Mouse (Mus musculus): Measurements from ENCODE around the gene Ezr. TPM values are rescaled to one million over a fixed set of nuclear protein-coding genes. Genes with fewer than 3 reads are reported as not detected.

Ezr gene
- polyA plus RNA-seq, 1 experiment from 2014 or later = 100 TPM

DNA sequence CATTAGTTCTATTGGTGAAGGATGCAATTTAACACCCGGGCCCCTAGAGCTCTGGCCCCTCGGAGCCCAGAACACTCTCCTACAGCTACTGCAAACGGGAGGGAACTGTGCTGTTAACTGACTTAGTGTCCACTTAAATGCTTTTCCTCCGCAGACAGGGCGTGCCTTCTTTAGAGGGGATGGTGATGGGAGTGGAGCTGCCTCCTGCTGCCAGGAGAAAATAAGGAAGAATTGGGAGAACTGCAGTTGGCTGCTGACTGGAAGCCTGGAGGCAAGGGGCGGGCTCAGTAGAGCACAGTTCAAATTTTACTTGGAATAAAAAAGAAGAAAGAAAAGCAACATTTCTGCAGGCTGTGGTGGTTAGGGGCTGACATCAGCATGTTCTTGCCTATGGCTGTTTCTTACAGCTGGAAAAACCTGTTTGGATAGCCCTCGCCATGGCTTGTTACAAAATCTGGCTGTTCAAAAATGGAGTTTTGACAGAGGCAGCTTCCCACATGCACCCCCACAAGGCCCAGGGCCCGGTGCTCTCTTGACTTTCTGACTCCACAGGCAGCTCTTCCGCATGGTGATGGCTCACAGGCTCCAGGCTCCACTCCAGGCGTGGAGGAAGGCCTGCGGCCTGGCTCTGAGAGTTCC, 31.2 kb downstream of the Ezr start:
- Histone ChIP-seq H3K4me2 (ENCODE audit: low read length) (no peak overlapping the region), H3K4me1 (replicated peaks; ENCODE audit: control insufficient read depth, insufficient read depth, low read length) (peaks cover 15% of the 10 kb centered on the region), H3K9me3 (ENCODE audit: control insufficient read depth, low read length) (no peaks in the 10 kb centered on the region), H3K27me3 (replicated peaks; ENCODE audit: control insufficient read depth, insufficient read depth, low read length) (no peaks in the 10 kb centered on the region), H3K9ac (replicated peaks; ENCODE audit: low read depth, low read length) (no peak overlapping the region), H3K27ac (ENCODE audit: low read length) (no peak overlapping the region), H3K36me3 (ENCODE audit: control insufficient read depth, insufficient read depth) (no peaks in the 10 kb centered on the region), H3K4me3 (replicated peaks; ENCODE audit: low read length) (no peak overlapping the region)
- WGBS = 83% methylated on average over 11 of the region's 11 CpGs
- ATAC-seq = no peak

DNA sequence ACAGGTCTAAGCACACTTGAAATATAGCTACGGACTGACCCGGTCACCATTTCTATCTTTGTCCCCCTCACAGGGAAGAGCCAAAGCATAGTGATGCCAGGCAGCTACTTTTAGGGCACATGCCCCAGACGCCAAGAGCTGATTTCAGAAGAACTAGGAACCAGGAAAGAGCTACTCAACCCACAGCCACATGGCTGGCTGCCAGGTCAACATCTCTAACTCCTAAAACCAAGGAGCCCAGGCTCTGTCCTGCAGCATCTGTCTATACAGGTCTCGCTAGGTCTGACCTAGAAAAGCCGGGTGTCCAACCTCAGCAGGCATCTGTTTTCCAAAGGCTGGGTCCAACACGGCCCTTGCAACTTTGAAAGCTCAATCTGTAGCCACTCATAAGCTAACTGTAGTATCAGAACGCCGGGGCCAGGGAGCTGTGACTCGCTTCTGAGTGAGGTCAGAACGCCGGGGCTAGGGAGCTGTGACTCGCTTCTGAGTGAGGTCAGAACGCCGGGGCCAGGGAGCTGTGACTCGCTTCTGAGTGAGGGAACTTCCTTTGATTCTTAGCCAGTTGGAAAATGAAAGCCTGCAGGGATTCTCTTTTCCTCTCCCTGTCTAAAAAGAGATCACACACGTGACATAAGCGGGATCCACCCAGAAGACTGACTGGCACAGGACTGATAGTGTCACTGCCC, 33.7 kb downstream of the Ezr start:
- Histone ChIP-seq H3K9ac (replicated peaks; ENCODE audit: low read depth, low read length) (no peak overlapping the region), H3K36me3 (ENCODE audit: control insufficient read depth, insufficient read depth) (no peaks in the 10 kb centered on the region), H3K4me1 (replicated peaks; ENCODE audit: control insufficient read depth, insufficient read depth, low read length) (peaks cover 25% of the 10 kb centered on the region), H3K9me3 (ENCODE audit: control insufficient read depth, low read length) (no peaks in the 10 kb centered on the region), H3K4me2 (ENCODE audit: low read length) (no peak overlapping the region), H3K4me3 (replicated peaks; ENCODE audit: low read length) (no peak overlapping the region), H3K27me3 (replicated peaks; ENCODE audit: control insufficient read depth, insufficient read depth, low read length) (no peaks in the 10 kb centered on the region), H3K27ac (ENCODE audit: low read length) (no peak overlapping the region)
- 93% methylated on average over 17 of the region's 17 CpGs for WGBS
- ATAC-seq = no peak

DNA sequence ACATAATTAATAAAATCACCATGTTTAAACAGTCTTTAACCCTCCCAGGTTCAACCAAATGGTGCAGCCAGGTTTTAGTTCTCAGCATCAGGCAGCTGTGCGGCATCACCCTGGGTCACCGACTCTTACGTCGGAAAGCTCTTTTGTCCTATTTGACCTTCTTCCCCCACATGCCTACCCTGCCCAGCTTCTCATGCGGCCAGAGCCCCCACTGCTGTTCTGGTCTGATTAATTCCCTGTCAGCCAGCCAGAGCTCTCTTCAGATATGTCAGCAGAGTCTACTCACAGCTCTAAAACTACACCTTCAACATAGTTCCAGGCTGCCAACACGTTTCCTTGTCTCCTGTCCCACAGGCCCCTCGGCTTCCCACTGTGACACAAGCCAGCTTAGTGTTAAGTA, 35.1 kb downstream of the Ezr start:
- Histone ChIP-seq H3K9me3 (ENCODE audit: control insufficient read depth, low read length) (no peaks in the 10 kb centered on the region), H3K4me2 (ENCODE audit: low read length) (no peak overlapping the region), H3K27ac (ENCODE audit: low read length) (no peak overlapping the region), H3K4me3 (replicated peaks; ENCODE audit: low read length) (no peak overlapping the region), H3K36me3 (ENCODE audit: control insufficient read depth, insufficient read depth) (no peaks in the 10 kb centered on the region), H3K4me1 (replicated peaks; ENCODE audit: control insufficient read depth, insufficient read depth, low read length) (peaks cover 26% of the 10 kb centered on the region), H3K27me3 (replicated peaks; ENCODE audit: control insufficient read depth, insufficient read depth, low read length) (no peaks in the 10 kb centered on the region), H3K9ac (replicated peaks; ENCODE audit: low read depth, low read length) (no peak overlapping the region)
- ATAC-seq = no peak
- WGBS = 52% methylated on average over 7 of the region's 7 CpGs

DNA sequence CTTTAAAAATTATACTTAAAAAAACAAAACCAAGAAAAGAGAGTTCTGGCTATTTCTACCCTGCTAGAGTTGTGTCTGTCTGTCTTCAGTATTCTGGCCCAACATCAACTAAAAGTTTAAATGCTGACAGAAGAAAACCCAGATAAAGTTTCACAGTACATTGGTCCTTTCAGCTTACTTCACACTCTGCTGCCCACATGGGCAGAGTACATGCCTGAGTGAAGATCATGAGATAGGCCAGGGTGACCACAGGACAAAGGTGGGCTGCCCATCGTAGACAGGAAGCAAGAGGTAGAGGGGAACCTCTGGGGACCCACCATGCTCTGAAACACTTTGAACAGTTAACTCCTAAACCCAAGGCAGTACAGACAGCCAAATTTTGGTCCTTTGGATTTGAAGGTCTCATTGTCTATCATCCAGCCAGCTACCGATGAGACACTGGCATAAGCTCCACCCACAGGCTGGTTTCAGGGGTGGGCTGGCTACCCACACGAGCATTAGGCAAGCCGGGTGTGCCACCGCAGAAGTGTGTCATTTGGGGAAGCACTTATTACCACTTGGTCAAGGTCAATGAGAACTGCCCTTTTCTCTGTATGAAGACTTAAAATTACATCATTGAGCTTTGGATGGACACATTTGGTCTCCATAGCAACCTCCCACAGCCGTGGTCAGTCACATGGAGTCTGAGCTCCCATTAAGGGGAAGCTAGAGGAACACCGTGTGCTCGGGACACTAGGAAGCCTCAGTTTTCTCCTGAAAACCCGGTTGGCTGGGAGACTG, 35.9 kb downstream of the Ezr start:
- ATAC-seq = no peak
- H3K4me2 ChIP-seq (ENCODE audit: low read length) = no peak overlapping the region
- H3K4me3 ChIP-seq (replicated peaks; ENCODE audit: low read length) = no peak overlapping the region
- no peaks in the 10 kb centered on the region for H3K36me3 ChIP-seq (ENCODE audit: control insufficient read depth, insufficient read depth)
- 68% methylated on average over 9 of the region's 9 CpGs for WGBS
- no peaks in the 10 kb centered on the region for H3K27me3 ChIP-seq (replicated peaks; ENCODE audit: control insufficient read depth, insufficient read depth, low read length)
- peaks cover 34% of the 10 kb centered on the region for H3K4me1 ChIP-seq (replicated peaks; ENCODE audit: control insufficient read depth, insufficient read depth, low read length)
- H3K9ac ChIP-seq (replicated peaks; ENCODE audit: low read depth, low read length) = no peak overlapping the region
- H3K27ac ChIP-seq (ENCODE audit: low read length) = peak overlapping the region; percentile 56
- no peaks in the 10 kb centered on the region for H3K9me3 ChIP-seq (ENCODE audit: control insufficient read depth, low read length)

DNA sequence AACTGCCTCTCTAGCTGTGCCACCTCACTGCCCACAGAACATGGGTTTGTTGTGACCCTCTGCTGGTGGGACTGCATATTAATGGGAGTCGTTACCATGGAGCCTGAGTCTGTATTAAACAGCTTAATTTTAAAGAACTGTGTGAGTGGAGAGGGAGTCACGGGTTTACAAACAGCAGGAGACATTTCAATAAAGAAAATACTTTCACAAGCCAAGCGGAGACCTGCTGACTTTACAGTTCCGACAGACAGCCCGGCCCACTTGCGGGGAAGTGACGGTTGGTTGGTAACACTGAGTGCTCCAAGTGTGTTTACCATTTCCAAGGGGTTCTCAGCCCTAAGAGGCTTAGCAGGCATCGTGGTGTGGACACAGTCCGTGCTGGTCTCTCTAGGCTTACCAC, 36.6 kb downstream of the Ezr start:
- Histone ChIP-seq H3K9ac (replicated peaks; ENCODE audit: low read depth, low read length) (no peak overlapping the region), H3K4me2 (ENCODE audit: low read length) (no peak overlapping the region), H3K36me3 (ENCODE audit: control insufficient read depth, insufficient read depth) (no peaks in the 10 kb centered on the region), H3K4me3 (replicated peaks; ENCODE audit: low read length) (no peak overlapping the region), H3K9me3 (ENCODE audit: control insufficient read depth, low read length) (no peaks in the 10 kb centered on the region), H3K4me1 (replicated peaks; ENCODE audit: control insufficient read depth, insufficient read depth, low read length) (peaks cover 39% of the 10 kb centered on the region), H3K27ac (ENCODE audit: low read length) (peak overlapping the region; percentile 56), H3K27me3 (replicated peaks; ENCODE audit: control insufficient read depth, insufficient read depth, low read length) (no peaks in the 10 kb centered on the region)
- WGBS = 10% methylated on average over 9 of the region's 9 CpGs
- ATAC-seq = peak; percentile 81

DNA sequence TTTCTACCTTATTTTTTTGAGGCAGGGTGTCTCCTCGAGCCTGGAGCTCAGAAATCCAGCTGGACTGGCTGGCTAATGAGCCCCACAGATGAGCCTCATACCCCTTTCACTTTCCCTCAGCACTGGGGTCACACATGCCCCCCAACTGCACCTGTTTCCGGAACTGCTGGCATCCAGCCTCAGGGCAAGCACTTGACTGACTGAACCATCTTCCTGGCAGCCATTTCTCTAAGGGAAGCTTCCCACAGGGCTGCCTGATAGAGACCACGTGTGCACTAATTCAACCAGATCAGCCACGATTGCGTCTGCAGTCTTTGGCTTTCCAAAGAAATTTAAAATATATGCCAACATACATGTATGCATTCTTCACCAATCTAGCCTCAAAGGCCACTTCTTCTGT, 37.1 kb downstream of the Ezr start:
- peaks cover 39% of the 10 kb centered on the region for H3K4me1 ChIP-seq (replicated peaks; ENCODE audit: control insufficient read depth, insufficient read depth, low read length)
- H3K36me3 ChIP-seq (ENCODE audit: control insufficient read depth, insufficient read depth) = no peaks in the 10 kb centered on the region
- no peaks in the 10 kb centered on the region for H3K27me3 ChIP-seq (replicated peaks; ENCODE audit: control insufficient read depth, insufficient read depth, low read length)
- H3K4me3 ChIP-seq (replicated peaks; ENCODE audit: low read length) = no peak overlapping the region
- H3K9me3 ChIP-seq (ENCODE audit: control insufficient read depth, low read length) = no peaks in the 10 kb centered on the region
- 43% methylated on average over 5 of the region's 5 CpGs for whole genome bisulfite sequencing
- no peak for ATAC-seq
- peak overlapping the region; percentile 48 for H3K27ac ChIP-seq (ENCODE audit: low read length)
- H3K9ac ChIP-seq (replicated peaks; ENCODE audit: low read depth, low read length) = no peak overlapping the region
- H3K4me2 ChIP-seq (ENCODE audit: low read length) = no peak overlapping the region

DNA sequence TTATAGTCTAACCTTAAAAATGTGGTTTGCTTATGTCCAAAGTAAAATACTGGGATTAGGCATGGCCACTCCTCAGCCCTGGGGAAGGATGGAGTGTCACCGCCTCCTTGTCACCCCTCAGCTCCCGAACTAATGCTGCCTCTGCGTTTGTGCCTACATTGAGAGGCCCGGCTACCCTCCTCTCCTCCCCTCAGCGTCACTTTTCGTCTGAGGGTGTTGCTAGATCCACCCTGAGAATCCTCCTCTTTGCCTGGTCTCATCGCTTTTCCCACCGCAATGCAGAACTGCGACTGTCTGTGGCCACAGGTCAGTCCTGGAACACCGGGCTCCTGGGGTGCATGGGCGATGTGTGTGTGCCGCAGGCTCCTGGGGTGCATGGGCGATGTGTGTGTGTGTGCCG, 37.7 kb downstream of the Ezr start:
- no peaks in the 10 kb centered on the region for H3K9me3 ChIP-seq (ENCODE audit: control insufficient read depth, low read length)
- WGBS = 87% methylated on average over 14 of the region's 14 CpGs
- H3K4me1 ChIP-seq (replicated peaks; ENCODE audit: control insufficient read depth, insufficient read depth, low read length) = peaks cover 39% of the 10 kb centered on the region
- ATAC-seq = no peak
- no peaks in the 10 kb centered on the region for H3K27me3 ChIP-seq (replicated peaks; ENCODE audit: control insufficient read depth, insufficient read depth, low read length)
- no peak overlapping the region for H3K27ac ChIP-seq (ENCODE audit: low read length)
- no peak overlapping the region for H3K4me3 ChIP-seq (replicated peaks; ENCODE audit: low read length)
- no peaks in the 10 kb centered on the region; the same call in 1 of the 2 replicates for H3K36me3 ChIP-seq (ENCODE audit: control insufficient read depth, insufficient read depth)
- H3K4me2 ChIP-seq (ENCODE audit: low read length) = no peak overlapping the region
- no peak overlapping the region for H3K9ac ChIP-seq (replicated peaks; ENCODE audit: low read depth, low read length)

DNA sequence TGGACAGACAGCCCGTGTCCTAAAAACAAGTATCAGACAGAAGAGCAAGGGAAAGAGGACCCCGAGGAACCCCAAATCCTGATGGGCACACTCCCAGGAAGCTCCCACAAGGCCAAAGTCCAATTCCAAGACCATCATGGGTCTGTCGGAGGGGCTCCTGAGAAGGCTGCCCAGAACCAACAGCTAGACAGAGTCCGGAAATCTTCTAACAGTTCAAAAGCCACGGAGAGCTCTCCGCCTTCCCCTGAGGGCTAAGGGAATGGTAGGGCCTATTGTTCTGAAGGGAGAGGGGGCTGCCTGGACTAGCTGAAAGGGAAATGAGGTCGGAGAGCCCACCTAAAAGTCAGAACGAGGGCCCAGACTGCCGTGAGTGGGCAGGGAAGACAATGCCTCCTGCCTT, 38.2 kb downstream of the Ezr start:
- 62% methylated on average over 9 of the region's 9 CpGs for WGBS
- peaks cover 39% of the 10 kb centered on the region for H3K4me1 ChIP-seq (replicated peaks; ENCODE audit: control insufficient read depth, insufficient read depth, low read length)
- H3K4me2 ChIP-seq (ENCODE audit: low read length) = no peak overlapping the region
- peaks cover 4% of the 10 kb centered on the region for H3K36me3 ChIP-seq (ENCODE audit: control insufficient read depth, insufficient read depth)
- no peak overlapping the region for H3K4me3 ChIP-seq (replicated peaks; ENCODE audit: low read length)
- H3K9me3 ChIP-seq (ENCODE audit: control insufficient read depth, low read length) = no peaks in the 10 kb centered on the region
- no peak overlapping the region for H3K27ac ChIP-seq (ENCODE audit: low read length)
- no peak overlapping the region for H3K9ac ChIP-seq (replicated peaks; ENCODE audit: low read depth, low read length)
- no peaks in the 10 kb centered on the region for H3K27me3 ChIP-seq (replicated peaks; ENCODE audit: control insufficient read depth, insufficient read depth, low read length)
- ATAC-seq = no peak

DNA sequence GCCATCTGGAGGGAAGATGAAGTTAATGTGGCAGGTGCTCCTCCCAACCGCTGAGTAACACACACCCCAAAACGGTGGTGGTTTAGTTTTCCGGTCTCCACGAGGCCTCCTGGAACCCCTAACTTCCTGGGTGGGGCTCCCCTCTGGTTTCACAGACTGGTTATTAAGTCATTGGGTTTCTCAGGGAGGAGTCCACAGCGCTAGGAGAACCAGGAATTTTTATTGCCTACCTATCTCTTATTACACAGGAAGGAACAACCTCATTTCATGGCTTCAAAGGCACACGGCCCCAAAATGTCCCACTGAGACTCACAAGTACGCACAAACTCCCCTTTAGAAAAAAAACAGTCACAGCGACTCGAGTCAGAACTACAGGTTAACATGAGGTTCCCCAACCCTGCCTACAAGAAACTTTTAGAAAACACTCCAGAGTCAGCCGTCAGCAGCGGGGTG, 38.8 kb downstream of the Ezr start:
- Histone ChIP-seq H3K27ac (ENCODE audit: low read length) (no peak overlapping the region), H3K9ac (replicated peaks; ENCODE audit: low read depth, low read length) (no peak overlapping the region), H3K9me3 (ENCODE audit: control insufficient read depth, low read length) (no peaks in the 10 kb centered on the region), H3K4me3 (replicated peaks; ENCODE audit: low read length) (no peak overlapping the region), H3K4me1 (replicated peaks; ENCODE audit: control insufficient read depth, insufficient read depth, low read length) (peaks cover 39% of the 10 kb centered on the region), H3K4me2 (ENCODE audit: low read length) (no peak overlapping the region), H3K27me3 (replicated peaks; ENCODE audit: control insufficient read depth, insufficient read depth, low read length) (no peaks in the 10 kb centered on the region), H3K36me3 (ENCODE audit: control insufficient read depth, insufficient read depth) (peaks cover 6% of the 10 kb centered on the region)
- WGBS = 80% methylated on average over 11 of the region's 11 CpGs
- ATAC-seq = no peak
